Mouse (Mus musculus) megakaryocyte progenitor cell, adult 5-6 weeks (primary cell): ENCODE measurements around the gene Gli1. TPM values are rescaled to one million over a fixed set of nuclear protein-coding genes. Genes with fewer than 3 reads are reported as not detected.
A peak's percentile ranks its signal among the peaks of the same experiment; 100 is the strongest.

Experiments used
- ATAC-seq: replicated peaks from 2 replicates; pipeline ENCODE4 v1.8.0; 2016; ENCODE audit warnings: mild to moderate bottlenecking, moderate TSS enrichment, inconsistent platforms; ENCODE audit not compliant: poor library complexity
- total RNA-seq, 2 experiments: library from RNA; stranded (forward) in 1 of 2; stranded (reverse) in 1 of 2; fragments of 157-497, 149-512 nt in 1 of 2; fragments of 200-1000 nt in 1 of 2; gene quantifications; 2 replicates each; pipeline versions ENCODE4 v1.2.3 to v1.2.4; 2015 to 2017

Gene Gli1
- total RNA-seq (2015) (not detected in 2 replicates), total RNA-seq (2017) (not detected in 2 replicates)

DNA sequence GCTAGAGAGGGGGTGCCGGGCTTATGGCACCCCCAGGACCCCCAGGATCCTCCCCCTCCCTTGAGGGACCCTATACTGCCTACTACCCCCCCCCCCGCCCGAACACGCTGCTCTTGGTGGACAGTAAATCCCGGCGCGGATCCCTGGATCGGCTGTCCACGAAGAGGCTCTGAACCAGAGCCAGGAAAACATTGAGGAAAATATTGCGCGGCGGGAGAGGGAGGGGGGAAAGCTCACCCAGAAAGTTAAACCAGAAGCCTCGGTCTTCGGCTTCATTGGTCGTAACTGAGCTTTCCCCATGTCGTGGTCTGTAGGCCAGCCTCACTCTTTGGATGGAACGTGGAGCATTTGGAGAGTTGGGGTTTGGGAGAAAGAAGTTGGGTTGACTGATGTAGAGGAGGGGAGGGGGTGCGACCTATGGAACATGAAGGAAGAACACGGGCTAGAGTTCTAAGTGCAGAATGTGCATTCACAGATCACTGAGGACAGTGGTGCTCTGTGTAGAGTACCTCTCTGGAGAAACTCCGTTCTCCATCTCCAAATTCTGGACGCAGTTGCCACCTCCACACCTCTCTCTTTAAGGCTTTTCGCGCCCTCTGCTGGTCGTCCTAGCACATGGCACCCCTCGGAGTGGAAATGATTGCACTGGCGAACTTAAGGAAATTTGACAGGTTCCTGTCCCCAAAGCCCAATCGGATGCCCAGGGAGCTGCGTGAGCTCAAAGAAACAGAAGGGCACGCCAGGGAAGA, at the start of gene Gli1:
TSS of gene Gli1 (minus strand) at position 84 of the 749 bp plus-strand sequence.
- peak; percentile 72 for ATAC-seq

DNA sequence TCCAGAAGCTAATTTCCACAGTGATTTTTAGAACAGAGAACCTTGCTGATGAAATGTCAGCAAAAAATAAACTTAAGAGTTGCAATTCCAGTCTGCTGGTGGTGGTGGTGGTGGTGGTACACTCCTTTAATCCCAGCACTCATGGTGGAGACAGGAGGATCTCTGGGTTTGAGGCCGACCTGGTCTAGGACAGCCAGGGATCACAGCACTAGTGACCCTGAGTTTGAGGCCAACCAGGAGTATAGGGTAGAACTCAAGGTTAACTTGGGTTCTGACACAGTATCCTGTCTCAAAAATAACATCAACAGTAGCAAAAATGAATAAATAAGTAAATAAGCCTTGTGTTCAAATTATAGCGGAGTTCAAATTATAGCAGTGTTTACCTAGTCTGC, 40.0 kb upstream of the Gli1 start:
- ATAC-seq: no peak

DNA sequence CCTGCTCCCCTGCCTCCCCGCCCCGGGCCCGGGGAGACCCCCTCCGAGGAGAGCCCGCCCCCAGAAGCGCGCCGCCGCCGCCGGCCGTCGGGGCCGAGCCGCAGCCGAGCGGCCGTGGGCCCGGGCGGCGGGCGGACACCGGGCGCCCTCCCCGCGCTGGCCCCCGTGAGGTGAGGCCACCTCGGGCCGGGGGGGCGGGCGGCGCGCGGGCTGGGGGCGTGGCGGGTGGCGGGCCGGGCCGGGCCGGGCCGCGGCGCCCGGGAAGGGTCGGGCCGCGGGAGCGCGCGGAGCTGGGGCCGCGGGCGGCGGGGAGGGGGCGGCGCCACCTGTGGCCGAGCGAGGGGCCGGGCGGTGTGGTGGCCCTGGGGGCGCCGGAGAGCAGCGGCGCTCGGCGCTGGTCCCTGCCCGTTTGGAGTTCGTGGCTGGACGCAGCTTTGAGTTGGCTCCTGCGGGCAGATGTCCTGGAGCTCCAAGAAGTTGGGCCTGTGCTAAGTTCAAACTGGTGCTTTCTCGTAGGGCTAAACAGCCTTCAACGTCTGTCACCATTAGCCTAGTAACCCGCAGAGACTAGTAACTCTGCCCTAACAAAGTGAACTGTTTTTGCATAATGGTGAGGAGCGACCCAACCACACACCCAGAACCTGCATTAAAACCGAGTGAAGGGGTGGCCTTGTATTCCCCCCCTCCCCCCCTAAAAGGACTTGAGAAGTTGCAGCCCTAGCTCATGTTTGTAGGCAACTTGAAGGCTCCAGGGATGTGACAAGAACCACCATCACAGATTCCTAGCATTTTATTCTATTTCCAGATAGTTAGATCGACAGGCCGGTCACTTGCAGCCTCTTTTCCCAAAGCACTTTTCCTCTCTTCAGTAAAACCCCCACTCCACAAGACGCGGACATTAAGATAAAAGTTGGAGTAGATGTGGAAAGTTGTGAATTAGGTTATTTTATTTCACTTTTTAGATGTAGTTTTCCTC, 39.3 kb upstream of the Gli1 start:
- ATAC-seq: peak; percentile 56

DNA sequence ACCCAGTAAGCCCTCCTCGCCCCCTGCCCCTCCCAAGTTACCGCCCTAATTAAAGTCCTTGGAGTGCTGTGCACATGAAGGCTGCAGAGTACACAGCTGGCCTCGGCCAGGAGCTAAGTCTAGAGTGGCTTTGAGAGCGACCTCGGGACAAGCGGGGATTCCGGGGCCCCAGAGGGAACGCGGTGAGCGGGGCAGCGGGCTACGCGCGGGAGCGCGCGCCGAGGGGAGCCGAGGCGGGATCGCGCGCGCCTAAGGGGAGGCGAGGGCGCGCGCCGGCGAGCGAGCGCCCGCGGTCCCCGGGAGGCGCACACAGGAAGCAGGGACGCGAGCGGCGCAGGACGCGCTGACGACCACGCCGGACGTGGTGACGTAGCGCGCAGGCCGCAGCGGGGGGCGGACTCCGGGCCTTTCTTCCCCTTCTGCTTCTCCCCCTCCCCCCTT, 38.5 kb upstream of the Gli1 start, which contains the start of gene R3hdm2:
TSS of gene R3hdm2 (plus strand) at position 77 of the 441 bp plus-strand sequence.
- ATAC-seq: peak; percentile 95

DNA sequence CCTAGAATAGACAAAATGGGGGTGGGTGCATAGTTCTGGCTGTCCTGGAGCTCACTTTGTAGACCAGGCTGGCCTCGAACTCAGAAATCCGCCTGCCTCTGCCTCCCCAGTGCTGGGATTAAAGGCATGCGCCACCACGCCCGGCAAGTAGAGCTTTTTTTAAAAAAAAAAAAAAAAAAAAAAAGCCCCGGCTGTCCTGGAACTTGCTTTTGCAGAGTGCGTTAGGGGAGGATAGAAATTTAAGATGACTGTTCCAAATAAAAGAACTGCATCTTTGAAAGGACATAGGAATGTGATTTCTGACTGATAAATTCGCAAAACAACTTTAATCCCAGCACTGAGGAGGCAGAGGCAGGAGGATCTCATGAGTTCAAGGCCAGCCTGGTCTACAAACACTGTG, 37.9 kb upstream of the Gli1 start:
- no peak for ATAC-seq

DNA sequence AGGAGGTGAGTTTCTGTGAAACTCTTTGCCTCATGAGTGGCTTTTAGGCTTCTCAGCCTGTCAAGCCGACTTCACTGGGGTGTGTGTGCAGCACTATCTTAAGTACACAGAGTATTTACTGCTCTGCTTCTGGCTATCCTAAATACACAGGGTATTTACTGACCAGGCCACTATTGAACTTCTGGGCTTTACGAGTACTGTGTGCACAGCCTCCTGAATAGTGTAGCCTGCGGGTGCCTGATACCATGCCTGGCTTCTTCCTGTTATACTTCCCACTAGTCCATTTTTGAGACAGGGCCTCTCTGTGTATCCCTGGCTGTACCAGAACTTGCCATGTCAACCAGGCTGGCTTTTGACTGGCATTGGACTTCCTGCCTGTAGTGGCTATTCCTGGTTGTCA, 35.9 kb upstream of the Gli1 start:
- ATAC-seq: no peak

DNA sequence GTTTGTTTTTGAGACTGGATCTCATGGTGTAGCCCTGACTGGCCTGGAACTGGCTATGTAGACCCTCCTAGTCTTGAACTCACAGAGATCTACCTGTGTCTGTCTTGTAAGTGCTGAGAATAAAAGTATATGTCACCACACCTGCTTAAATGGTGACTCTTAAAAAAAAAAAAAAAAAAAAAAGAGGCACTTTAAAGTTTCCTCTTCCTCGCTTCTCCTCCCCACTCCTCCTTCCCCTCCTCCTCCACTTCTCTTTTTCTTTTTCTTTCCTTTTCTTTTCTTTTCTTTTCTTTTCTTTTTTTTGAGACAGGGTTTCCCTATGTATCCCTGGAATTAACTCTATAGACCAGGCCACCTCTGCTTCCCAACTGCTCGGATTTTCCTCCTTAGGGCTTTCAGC, 29.2 kb upstream of the Gli1 start:
- ATAC-seq: no peak

DNA sequence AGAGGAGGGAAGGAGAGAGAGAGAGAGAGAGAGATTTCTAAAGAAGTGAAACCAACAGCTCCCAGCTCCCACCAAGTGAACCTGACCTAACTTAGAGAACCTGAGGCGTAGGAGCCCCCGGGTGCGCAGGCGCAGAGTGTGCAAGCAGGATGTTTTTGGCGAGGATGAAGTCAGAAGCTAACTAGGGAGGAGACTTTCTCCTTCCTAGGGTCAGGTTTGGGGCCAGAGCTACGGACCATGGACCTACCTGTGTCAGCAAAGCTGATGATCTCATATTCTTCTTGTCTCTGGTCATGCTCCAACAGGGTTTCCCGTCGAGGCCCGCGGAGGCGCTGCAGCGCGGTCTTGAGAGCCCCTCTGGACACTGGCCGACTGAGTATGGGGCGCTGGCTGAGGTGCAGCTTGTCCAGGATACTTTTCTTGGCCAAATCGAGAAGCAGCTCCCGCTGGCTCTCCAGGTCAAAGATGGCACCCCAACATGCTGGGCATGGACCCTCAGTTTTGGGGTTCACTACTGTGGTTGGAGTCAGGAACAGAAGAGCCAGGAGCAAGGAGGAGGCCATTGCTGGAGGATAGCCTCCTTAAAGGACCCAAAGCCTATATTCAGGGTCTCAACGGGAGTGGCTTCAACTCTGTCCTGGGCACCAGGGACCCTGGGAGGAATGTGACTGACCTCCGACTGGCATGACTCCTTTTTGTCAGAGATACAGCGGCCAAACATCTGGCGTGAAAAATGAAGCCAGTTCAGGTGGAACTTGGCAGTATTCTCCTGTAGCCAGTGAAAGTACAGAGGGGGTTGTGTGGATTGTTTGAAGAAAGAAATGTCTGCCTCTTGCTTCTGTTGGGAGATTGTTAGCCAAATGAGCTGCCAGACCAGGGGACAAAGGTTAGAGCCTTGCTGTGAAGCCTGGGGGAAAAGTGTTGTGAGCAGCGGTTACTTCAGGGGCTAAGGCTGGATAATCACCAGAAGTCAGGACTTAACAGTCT, 28.4 kb upstream of the Gli1 start, which contains the start of gene Inhbc:
TSS of gene Inhbc (minus strand) at position 598 of the 987 bp plus-strand sequence.
- ATAC-seq: no peak

DNA sequence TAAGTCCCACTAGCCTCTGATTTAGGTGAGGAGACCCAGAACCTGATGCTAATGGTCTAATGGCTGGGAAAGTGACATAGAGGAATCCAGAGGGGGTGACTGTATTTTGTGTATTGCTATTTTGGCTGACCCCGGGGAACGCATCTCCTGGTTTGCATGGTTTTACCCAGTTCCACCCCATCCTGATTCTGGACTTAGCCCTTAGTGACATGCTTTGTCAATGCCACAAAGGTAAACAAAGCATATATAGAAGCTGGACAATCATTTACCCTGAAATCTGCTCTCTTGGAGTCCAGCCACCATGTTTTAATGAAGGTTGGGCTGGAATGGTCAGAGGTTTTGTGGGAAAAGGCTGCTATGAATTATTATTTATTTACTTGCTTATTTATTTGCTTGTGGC, 26.5 kb upstream of the Gli1 start:
- no peak for ATAC-seq

DNA sequence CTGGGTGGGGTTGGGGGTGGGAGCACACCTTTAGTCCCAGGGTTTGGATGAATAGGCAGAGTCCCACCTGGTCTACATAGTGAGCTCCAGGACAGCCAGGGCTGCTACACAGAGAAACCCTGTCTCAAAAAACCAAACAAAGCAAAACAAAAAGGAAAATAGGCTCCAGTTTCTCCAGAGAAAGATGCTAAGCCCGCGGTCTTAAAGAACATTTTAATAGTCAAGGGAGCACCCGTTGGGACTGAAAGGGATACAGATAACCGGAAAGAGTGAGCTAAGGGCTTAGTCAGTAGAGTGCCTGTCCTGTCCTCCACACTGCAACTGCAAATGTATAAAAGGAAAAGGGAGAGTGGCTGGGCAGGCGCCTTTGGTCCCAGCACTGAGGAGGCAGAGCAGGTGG, 25.3 kb upstream of the Gli1 start:
- ATAC-seq: no peak

DNA sequence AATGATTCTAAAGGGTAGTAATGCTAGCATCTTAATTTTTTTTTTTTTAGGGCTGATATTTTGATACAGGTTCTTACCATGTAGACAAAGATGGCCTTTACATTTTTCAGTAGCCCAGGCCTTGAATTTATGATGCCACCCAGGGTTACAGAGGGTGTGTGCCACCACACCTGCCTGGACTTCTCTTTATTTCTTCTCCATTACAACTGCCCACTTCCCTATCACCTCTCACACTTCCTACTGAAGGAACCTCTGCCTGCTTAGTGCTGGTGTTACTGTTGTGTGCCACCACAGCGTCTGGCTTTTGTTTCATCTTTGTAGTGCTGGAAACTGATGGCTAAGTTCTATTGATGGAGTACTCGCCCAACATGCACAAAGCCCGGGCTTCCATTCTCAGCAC, 18.9 kb upstream of the Gli1 start:
- ATAC-seq: peak; percentile 50; the same call in 1 of the 2 replicates

DNA sequence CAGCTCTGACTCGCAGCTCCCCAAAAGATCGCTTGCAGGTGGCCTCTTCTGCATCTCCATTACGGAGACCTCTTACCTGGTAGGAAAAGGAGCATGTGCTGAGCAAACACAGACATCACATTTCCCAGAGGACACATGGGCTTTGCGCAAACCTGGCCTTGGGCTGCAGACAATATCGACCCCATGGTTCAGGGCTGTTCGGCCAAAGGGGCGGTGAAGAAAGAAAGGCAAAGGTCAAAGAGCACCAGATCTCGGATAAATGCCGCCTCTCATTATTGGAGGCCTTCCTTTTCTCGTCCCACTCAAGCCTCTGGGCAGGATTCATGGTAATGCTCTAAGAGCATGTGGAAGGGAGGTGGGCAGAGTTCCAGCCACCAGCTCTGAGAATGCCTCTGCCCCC, 13.6 kb upstream of the Gli1 start:
- ATAC-seq: no peak

DNA sequence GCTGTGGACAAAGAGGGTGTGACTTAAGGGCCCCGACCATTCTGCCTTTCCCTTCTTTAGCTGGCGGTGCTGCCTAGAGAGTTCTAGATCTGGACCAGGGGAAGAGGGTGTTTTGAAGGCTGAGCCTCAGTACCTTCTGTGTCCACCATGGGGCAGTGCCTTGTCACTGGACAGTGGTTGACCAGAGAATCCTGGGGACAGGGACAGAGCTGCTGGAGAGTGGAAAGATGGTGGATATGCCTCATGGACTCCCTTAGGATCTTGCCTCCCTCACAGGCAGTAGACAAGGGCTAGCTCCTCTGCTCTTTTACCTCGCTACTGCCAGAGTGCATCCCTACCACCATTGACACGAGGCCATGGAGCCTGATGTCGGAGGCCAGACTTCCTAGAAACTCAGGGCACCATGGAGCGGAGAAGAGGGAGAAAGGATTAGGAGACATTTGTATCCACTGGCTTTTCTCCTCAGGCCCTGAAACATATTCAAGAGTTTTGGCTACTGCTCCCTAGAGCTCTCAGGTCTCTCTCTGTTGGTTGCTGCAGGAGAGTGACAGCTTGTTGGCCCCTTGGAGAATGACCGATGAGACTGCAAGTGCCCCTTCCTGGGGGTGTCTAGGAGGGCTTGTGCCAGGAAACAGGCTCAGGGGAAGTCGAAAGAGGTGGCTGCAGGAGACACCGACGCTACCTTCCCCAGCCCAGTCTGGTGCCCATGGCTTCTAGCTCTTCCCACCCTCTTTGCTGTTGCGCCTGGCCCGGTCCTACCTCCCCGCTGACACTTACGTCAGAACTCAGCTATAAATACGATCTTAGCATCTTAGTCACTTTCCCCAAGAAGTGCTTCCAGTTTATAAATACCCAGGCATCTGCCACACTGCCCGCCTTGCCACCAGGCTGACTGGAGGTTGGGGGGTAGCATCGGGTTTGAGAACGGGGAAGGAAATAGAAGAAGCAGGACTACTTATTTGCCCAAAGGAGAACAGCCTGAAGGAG, 12.4 kb upstream of the Gli1 start, which contains the start of gene Inhbe:
TSS of gene Inhbe (minus strand) at position 503 of the 987 bp plus-strand sequence.
- 0 out of 2 replicates have a peak, but pooled peaks have one; percentile 21 for ATAC-seq

DNA sequence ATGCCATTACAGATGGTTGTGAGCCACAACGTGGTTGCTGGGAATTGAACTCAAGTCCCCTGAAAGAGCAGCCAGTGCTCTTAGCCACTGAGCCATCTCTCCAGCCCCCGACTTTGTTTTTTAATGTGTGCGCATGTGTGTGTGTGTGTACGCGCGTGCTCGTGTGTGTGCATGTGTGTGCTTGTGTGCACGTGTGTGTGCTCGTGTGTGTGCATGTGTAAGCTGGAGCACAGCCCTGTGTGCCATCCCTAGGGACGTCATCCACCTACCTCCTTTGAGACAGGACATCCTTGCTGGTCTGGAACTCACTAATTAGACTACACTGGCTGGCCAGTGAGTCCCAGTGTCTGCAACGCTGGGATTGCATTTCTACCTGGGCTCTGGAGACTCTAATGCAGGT, 11.0 kb upstream of the Gli1 start:
- no peak for ATAC-seq

DNA sequence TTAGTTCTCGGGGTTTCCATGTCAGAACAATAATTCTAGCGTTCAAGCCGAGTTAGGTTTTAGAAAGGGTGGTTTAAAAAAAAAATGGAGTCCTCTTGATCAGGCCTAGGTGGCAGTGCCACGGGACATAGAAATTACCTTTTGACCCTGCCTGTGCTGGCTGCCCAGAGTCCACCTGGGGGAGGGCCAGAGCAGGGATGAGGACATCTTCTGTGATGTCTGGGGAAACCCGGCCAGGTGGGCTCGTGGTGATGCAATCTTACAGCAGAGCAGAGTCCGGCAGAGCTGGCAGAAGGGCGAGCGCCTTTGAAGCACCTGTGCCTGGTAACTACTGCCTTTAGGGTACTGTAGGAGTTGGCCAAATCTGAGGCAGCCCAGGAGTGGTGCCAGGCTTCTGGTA, 10.4 kb upstream of the Gli1 start:
- no peak for ATAC-seq

DNA sequence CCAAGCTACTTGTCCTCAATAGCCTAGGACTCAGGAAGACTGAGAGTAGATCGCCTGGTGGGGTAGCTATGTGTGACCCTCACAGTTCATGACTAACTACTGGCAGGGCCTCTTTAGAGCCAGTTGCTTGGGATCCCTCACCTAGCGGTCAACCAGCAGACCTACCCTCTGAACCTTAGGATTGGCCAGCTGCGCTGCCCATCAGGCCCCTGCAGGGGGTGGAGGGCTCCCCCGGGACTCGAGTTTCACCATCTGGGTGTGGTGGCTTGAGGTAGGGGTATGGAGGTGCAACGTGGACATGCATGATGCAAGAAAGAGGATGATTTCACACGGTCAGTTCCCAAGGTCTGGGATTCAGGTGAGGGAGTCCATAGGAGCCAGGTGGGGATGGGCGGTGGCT, 9.9 kb upstream of the Gli1 start:
- ATAC-seq: no peak

DNA sequence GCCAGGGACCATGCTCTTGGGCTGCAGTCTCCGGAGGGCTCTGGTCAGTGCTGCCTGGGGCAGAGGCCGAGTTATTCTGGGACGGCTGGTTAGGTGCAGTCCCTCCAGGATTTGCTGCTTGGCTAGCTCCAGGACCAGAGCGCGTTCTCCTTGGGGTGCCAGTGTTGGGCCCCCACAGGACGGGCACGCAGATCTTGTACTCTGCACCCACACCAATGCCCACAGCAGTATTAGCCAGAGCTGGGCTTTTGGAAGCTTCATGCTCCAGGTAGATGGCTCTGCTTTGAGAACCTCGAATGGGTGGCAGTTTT, 9.5 kb upstream of the Gli1 start:
- ATAC-seq: no peak

DNA sequence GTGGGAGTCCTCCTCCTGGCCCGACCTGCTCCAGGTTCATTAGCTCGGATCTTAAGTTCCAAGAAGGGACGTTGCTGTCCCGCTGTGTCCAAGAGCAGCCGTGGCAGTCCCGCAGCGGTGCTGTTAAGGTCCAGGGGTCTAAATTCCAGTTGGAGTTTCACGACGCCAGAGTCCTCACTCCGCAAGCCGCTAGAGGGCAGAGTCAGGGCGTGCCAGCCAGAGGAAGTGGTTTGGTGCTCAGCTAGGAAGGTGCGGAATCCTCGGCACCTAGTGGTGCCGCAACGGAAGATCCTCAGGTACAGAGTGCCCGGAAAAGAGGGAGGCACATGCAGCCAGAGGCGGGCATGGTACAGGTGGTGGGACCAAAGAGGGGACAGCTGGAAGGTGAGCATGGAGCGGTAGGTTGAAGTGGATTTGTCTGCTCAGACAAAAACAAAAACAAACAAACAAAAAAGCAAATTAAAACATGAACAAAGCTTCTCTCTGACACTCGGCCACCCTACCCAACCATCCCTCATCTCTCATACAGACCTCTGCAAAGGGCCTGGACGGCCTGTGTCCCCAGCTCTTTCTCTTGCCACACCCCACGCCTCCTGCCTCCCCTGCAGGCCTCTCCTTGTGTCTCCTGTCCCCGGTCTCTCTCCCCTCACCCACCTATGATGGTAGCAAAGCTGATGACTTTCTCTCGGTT, 9.0 kb upstream of the Gli1 start:
- ATAC-seq: peak; percentile 94

DNA sequence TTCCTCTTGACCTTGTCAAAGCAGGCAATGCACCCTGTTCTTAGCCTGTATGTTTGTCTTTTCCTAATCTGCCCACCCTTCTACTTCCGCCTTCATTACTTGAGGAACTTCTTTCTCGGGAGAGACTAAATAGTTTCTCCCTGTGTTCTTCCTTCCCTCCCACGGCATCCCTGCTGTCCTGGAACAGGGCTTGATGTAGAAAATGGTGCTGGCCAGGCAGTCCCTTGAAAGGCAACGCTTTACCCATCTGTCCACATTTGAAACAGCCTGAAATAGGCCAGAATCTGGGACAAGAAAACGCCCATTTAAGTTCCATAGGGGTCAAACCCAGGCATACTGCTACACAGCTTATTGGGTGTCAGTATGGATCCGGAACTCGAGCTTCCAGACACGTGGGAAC, 8.0 kb upstream of the Gli1 start:
- ATAC-seq: no peak
